Mouse (Mus musculus) forebrain, embryonic 13.5 days (tissue): ENCODE data around the gene Dpf3. TPM values are rescaled to one million over a fixed set of nuclear protein-coding genes. Genes with fewer than 3 reads are reported as not detected.
A peak's percentile ranks its signal among the peaks of the same experiment; 100 is the strongest.

Experiments used
- ATAC-seq: fragments of 200-750 bp; cut with Nextera tagmentation; 2 replicates; pipeline ENCODE4 v1.8.0; 2017
- H3K27ac ChIP-seq: fragments of 300-500 bp; sonication (generic); 2 replicates; pipeline ENCODE4 v1.5.1; 2015; ENCODE audit warnings: inconsistent platforms, mild to moderate bottlenecking, moderate library complexity
- H3K27me3 ChIP-seq: fragments of 300-500 bp; sonication (generic); 2 replicates; pipeline ENCODE4 v1.6.1; 2015; ENCODE audit warnings: mild to moderate bottlenecking, inconsistent platforms
- H3K36me3 ChIP-seq: fragments of 300-500 bp; sonication (generic); 2 replicates; pipeline ENCODE4 v1.6.1; 2015; ENCODE audit warnings: mild to moderate bottlenecking, inconsistent platforms; ENCODE audit not compliant: poor library complexity, severe bottlenecking
- H3K4me1 ChIP-seq: fragments of 300-500 bp; sonication (generic); 2 replicates; pipeline ENCODE4 v1.6.1; 2015; ENCODE audit warnings: inconsistent platforms
- H3K4me2 ChIP-seq: fragments of 300-500 bp; sonication (generic); 2 replicates; pipeline ENCODE4 v1.6.1; 2015; ENCODE audit warnings: inconsistent platforms, mild to moderate bottlenecking, moderate library complexity
- H3K4me3 ChIP-seq: fragments of 300-500 bp; sonication (generic); 2 replicates; pipeline ENCODE4 v1.5.1; 2015; ENCODE audit warnings: mild to moderate bottlenecking, inconsistent platforms
- H3K9ac ChIP-seq: fragments of 300-500 bp; sonication (generic); 2 replicates; pipeline ENCODE4 v1.6.1; 2015; ENCODE audit warnings: mild to moderate bottlenecking, inconsistent platforms
- H3K9me3 ChIP-seq: fragments of 300-500 bp; sonication (generic); replicated peaks from 2 replicates; pipeline ENCODE4 v1.6.1; 2016; ENCODE audit warnings: inconsistent platforms
- WGBS: fragments of 180-500 bp; shearing (Covaris S2); methylation state at CpG from one replicate; pipeline ENCODE4 v1.1.7; 2015; 5-methylcytosine and 5-hydroxymethylcytosine counted together
- polyA plus RNA-seq: library from polyadenylated mRNA; unstranded; fragments of >200 nt; fragmentation: Nextera tagmentation; extraction: Ambion mirVana; gene quantifications from 2 replicates; pipeline ENCODE4 v1.2.1, GENCODE M21; 2015

Dpf3 gene
- polyA plus RNA-seq, 1 experiment from 2014 or later: 9.0 TPM

GRCm38 (mm10) chr12:83210735-83211134 lies 276.8 kb downstream of the Dpf3 start:
- no peak overlapping the region for H3K4me2 ChIP-seq
- no peak overlapping the region for H3K4me3 ChIP-seq
- no peaks in the 10 kb centered on the region for H3K9me3 ChIP-seq
- ATAC-seq: no peak
- no peak overlapping the region for H3K9ac ChIP-seq
- peaks cover 32% of the 10 kb centered on the region for H3K4me1 ChIP-seq
- no peaks in the 10 kb centered on the region for H3K27me3 ChIP-seq
- no peaks in the 10 kb centered on the region for H3K36me3 ChIP-seq
- WGBS: 70% methylated on average over 3 of the region's 3 CpGs
- no peak overlapping the region for H3K27ac ChIP-seq

- H3K9ac ChIP-seq: no peak overlapping the region
- no peak overlapping the region for H3K27ac ChIP-seq
- H3K27me3 ChIP-seq: no peaks in the 10 kb centered on the region
- no peak for ATAC-seq
- 78% methylated on average over 5 of the region's 5 CpGs for WGBS
- H3K4me3 ChIP-seq: no peak overlapping the region
- no peaks in the 10 kb centered on the region for H3K36me3 ChIP-seq
- no peaks in the 10 kb centered on the region for H3K9me3 ChIP-seq
- no peak overlapping the region for H3K4me2 ChIP-seq
- H3K4me1 ChIP-seq: peaks cover 32% of the 10 kb centered on the region
These were observed 277.2 kb downstream of the Dpf3 start for GRCm38 (mm10) chr12:83210294-83210693.

- Histone ChIP-seq H3K4me3 (no peak overlapping the region), H3K4me2 (no peak overlapping the region), H3K4me1 (peaks cover 32% of the 10 kb centered on the region), H3K9ac (no peak overlapping the region), H3K27ac (no peak overlapping the region), H3K36me3 (no peaks in the 10 kb centered on the region), H3K9me3 (no peaks in the 10 kb centered on the region), H3K27me3 (no peaks in the 10 kb centered on the region)
- WGBS: 20% methylated on average over 6 of the region's 6 CpGs
- no peak for ATAC-seq
These were observed 278.1 kb downstream of the Dpf3 start for GRCm38 (mm10) chr12:83209461-83209860.

GRCm38 (mm10) chr12:83208841-83209240 lies 278.7 kb downstream of the Dpf3 start:
- no peak for ATAC-seq
- WGBS: 63% methylated on average over 6 of the region's 6 CpGs

GRCm38 (mm10) chr12:83208011-83208410 lies 279.5 kb downstream of the Dpf3 start:
- no peaks in the 10 kb centered on the region for H3K9me3 ChIP-seq
- H3K27ac ChIP-seq: no peak overlapping the region
- H3K4me1 ChIP-seq: peaks cover 27% of the 10 kb centered on the region
- no peaks in the 10 kb centered on the region for H3K36me3 ChIP-seq
- no peak overlapping the region for H3K4me3 ChIP-seq
- H3K27me3 ChIP-seq: no peaks in the 10 kb centered on the region
- H3K4me2 ChIP-seq: no peak overlapping the region
- 59% methylated on average over 8 of the region's 8 CpGs for whole genome bisulfite sequencing
- ATAC-seq: no peak
- H3K9ac ChIP-seq: no peak overlapping the region

More at GRCm38 (mm10) chr12:83208841-83209240, 278.7 kb downstream of the Dpf3 start:
- Histone ChIP-seq H3K4me3 (no peak overlapping the region), H3K4me1 (peaks cover 27% of the 10 kb centered on the region), H3K4me2 (no peak overlapping the region), H3K9me3 (no peaks in the 10 kb centered on the region), H3K27ac (no peak overlapping the region; the same call in 1 of the 2 replicates), H3K9ac (no peak overlapping the region), H3K36me3 (no peaks in the 10 kb centered on the region), H3K27me3 (no peaks in the 10 kb centered on the region)

- no peak overlapping the region for H3K4me3 ChIP-seq
- H3K27me3 ChIP-seq: no peaks in the 10 kb centered on the region
- 84% methylated on average over 5 of the region's 5 CpGs for WGBS
- no peak overlapping the region for H3K27ac ChIP-seq
- H3K4me1 ChIP-seq: peaks cover 27% of the 10 kb centered on the region
- no peaks in the 10 kb centered on the region for H3K36me3 ChIP-seq
- H3K9me3 ChIP-seq: no peaks in the 10 kb centered on the region
- no peak for ATAC-seq
- H3K4me2 ChIP-seq: no peak overlapping the region
- no peak overlapping the region for H3K9ac ChIP-seq
These were observed 280.0 kb downstream of the Dpf3 start for GRCm38 (mm10) chr12:83207481-83207880.

- ATAC-seq: no peak
- WGBS: 81% methylated on average over 6 of the region's 6 CpGs
These were observed 280.6 kb downstream of the Dpf3 start for GRCm38 (mm10) chr12:83206866-83207265.

GRCm38 (mm10) chr12:83204361-83204760 lies 283.2 kb downstream of the Dpf3 start:
- no peak overlapping the region for H3K4me2 ChIP-seq
- H3K9me3 ChIP-seq: no peaks in the 10 kb centered on the region
- no peak for ATAC-seq
- H3K27me3 ChIP-seq: no peaks in the 10 kb centered on the region
- H3K36me3 ChIP-seq: no peaks in the 10 kb centered on the region
- H3K4me3 ChIP-seq: no peak overlapping the region
- no peak overlapping the region for H3K9ac ChIP-seq
- no peak overlapping the region for H3K27ac ChIP-seq
- 60% methylated on average over 5 of the region's 5 CpGs for WGBS
- H3K4me1 ChIP-seq: peaks cover 28% of the 10 kb centered on the region

More at GRCm38 (mm10) chr12:83206866-83207265, 280.6 kb downstream of the Dpf3 start:
- Histone ChIP-seq H3K9ac (no peak overlapping the region), H3K4me2 (no peak overlapping the region), H3K36me3 (no peaks in the 10 kb centered on the region), H3K4me3 (no peak overlapping the region), H3K9me3 (no peaks in the 10 kb centered on the region), H3K4me1 (peaks cover 27% of the 10 kb centered on the region), H3K27ac (no peak overlapping the region), H3K27me3 (no peaks in the 10 kb centered on the region)

GRCm38 (mm10) chr12:83201674-83202073 lies 285.8 kb downstream of the Dpf3 start:
- Histone ChIP-seq H3K4me3 (no peak overlapping the region), H3K9ac (no peak overlapping the region), H3K4me2 (no peak overlapping the region), H3K27ac (no peak overlapping the region), H3K9me3 (no peaks in the 10 kb centered on the region), H3K27me3 (no peaks in the 10 kb centered on the region), H3K4me1 (peaks cover 10% of the 10 kb centered on the region; the same call in 1 of the 2 replicates), H3K36me3 (no peaks in the 10 kb centered on the region)
- WGBS: 34% methylated on average over 3 of the region's 3 CpGs
- ATAC-seq: no peak

GRCm38 (mm10) chr12:83180561-83180960 lies 307.0 kb downstream of the Dpf3 start:
- 81% methylated on average over 6 of the region's 6 CpGs for WGBS
- no peaks in the 10 kb centered on the region for H3K9me3 ChIP-seq
- no peak overlapping the region for H3K9ac ChIP-seq
- H3K4me3 ChIP-seq: no peak overlapping the region
- ATAC-seq: no peak
- no peak overlapping the region for H3K27ac ChIP-seq
- no peaks in the 10 kb centered on the region for H3K4me1 ChIP-seq
- H3K36me3 ChIP-seq: no peaks in the 10 kb centered on the region
- H3K27me3 ChIP-seq: no peaks in the 10 kb centered on the region
- no peak overlapping the region for H3K4me2 ChIP-seq

- 59% methylated on average over 1 of the region's 1 CpGs for WGBS
These were observed 307.7 kb downstream of the Dpf3 start for GRCm38 (mm10) chr12:83179860-83180259.

GRCm38 (mm10) chr12:83178770-83179169 lies 308.7 kb downstream of the Dpf3 start:
- H3K36me3 ChIP-seq: no peaks in the 10 kb centered on the region
- no peak overlapping the region for H3K27ac ChIP-seq

More at GRCm38 (mm10) chr12:83179860-83180259, 307.7 kb downstream of the Dpf3 start:
- H3K9ac ChIP-seq: no peak overlapping the region
- no peak overlapping the region for H3K4me2 ChIP-seq
- no peaks in the 10 kb centered on the region for H3K9me3 ChIP-seq
- no peaks in the 10 kb centered on the region for H3K4me1 ChIP-seq
- H3K4me3 ChIP-seq: no peak overlapping the region
- no peak overlapping the region for H3K27ac ChIP-seq
- H3K27me3 ChIP-seq: no peaks in the 10 kb centered on the region
- no peak for ATAC-seq
- H3K36me3 ChIP-seq: no peaks in the 10 kb centered on the region

GRCm38 (mm10) chr12:83169495-83170209 lies 317.9 kb downstream of the Dpf3 start:
- WGBS: 39% methylated on average over 12 of the region's 12 CpGs
- no peak for ATAC-seq
- H3K4me2 ChIP-seq: no peak overlapping the region

More at GRCm38 (mm10) chr12:83178770-83179169, 308.7 kb downstream of the Dpf3 start:
- no peaks in the 10 kb centered on the region for H3K27me3 ChIP-seq
- H3K9me3 ChIP-seq: no peaks in the 10 kb centered on the region
- WGBS: 77% methylated on average over 2 of the region's 2 CpGs
- no peaks in the 10 kb centered on the region for H3K4me1 ChIP-seq
- no peak overlapping the region for H3K9ac ChIP-seq
- no peak for ATAC-seq
- no peak overlapping the region for H3K4me3 ChIP-seq
- H3K4me2 ChIP-seq: no peak overlapping the region

More at GRCm38 (mm10) chr12:83169495-83170209, 317.9 kb downstream of the Dpf3 start:
- H3K4me1 ChIP-seq: peaks cover 16% of the 10 kb centered on the region
- H3K4me3 ChIP-seq: no peak overlapping the region
- no peak overlapping the region for H3K9ac ChIP-seq
- no peaks in the 10 kb centered on the region for H3K36me3 ChIP-seq
- no peaks in the 10 kb centered on the region for H3K9me3 ChIP-seq
- no peaks in the 10 kb centered on the region for H3K27me3 ChIP-seq
- H3K27ac ChIP-seq: peak overlapping the region; percentile 75; the same call in 1 of the 2 replicates
